Mouse (Mus musculus) heart, embryonic 11.5 days (tissue): ENCODE data around the gene Plekhm1. TPM values are rescaled to one million over a fixed set of nuclear protein-coding genes. Genes with fewer than 3 reads are reported as not detected.
"Not testable (repeated sequence)": the region's sequence is repeated elsewhere in the genome, so short reads cannot be mapped to it uniquely, and the experiment has no call there.

Source experiments
- ATAC-seq: fragments of 200-750 bp; cut with Nextera tagmentation; replicated peaks from 2 replicates; pipeline ENCODE4 v1.8.0; 2017; ENCODE audit warnings: moderate library complexity; ENCODE audit not compliant: insufficient number of reproducible peaks, low FRiP score, low TSS enrichment
- H3K27ac ChIP-seq: fragments of 300-500 bp; sonication (generic); 2 replicates; pipeline ENCODE4 v1.5.1; 2014; ENCODE audit warnings: mild to moderate bottlenecking, low read depth, low read length
- H3K27me3 ChIP-seq: fragments of 300-500 bp; sonication (generic); 2 replicates; pipeline ENCODE4 v1.6.1; 2014; ENCODE audit warnings: mild to moderate bottlenecking, low read length, mixed read lengths; ENCODE audit not compliant: control insufficient read depth, insufficient read depth
- H3K36me3 ChIP-seq: fragments of 300-500 bp; sonication (generic); 2 replicates; pipeline ENCODE4 v1.6.1; 2014; ENCODE audit warnings: mild to moderate bottlenecking, low read length, moderate library complexity, mixed read lengths; ENCODE audit not compliant: control insufficient read depth, insufficient read depth
- H3K4me1 ChIP-seq: fragments of 300-500 bp; sonication (generic); 2 replicates; pipeline ENCODE4 v1.6.1; 2014; ENCODE audit warnings: low read length; ENCODE audit not compliant: control insufficient read depth, insufficient read depth
- H3K4me2 ChIP-seq: fragments of 300-500 bp; sonication (generic); 2 replicates; pipeline ENCODE4 v1.6.1; 2014; ENCODE audit warnings: mild to moderate bottlenecking, moderate library complexity
- H3K4me3 ChIP-seq: fragments of 300-500 bp; sonication (generic); 2 replicates; pipeline ENCODE4 v1.5.1; 2014; ENCODE audit warnings: low read depth, low read length
- H3K9ac ChIP-seq: fragments of 300-500 bp; sonication (generic); 2 replicates; pipeline ENCODE4 v1.6.1; 2014; ENCODE audit warnings: mild to moderate bottlenecking, low read depth, low read length, moderate library complexity
- H3K9me3 ChIP-seq: fragments of 300-500 bp; sonication (generic); replicated peaks from 2 replicates; pipeline ENCODE4 v1.6.1; 2016; ENCODE audit warnings: low read length; ENCODE audit not compliant: control insufficient read depth
- WGBS: fragments of 180-500 bp; shearing (Covaris S2); extraction: QIAGEN DNeasy Blood & Tissue Kit; methylation state at CpG from one replicate; pipeline ENCODE4 v1.1.7; 2014; ENCODE audit not compliant: insufficient replicate concordance; 5-methylcytosine and 5-hydroxymethylcytosine counted together
- polyA plus RNA-seq: library from polyadenylated mRNA; unstranded; fragments of >200 nt; fragmentation: Nextera tagmentation; extraction: Ambion mirVana; gene quantifications from 2 replicates; pipeline ENCODE4 v1.2.1, GENCODE M21; 2014

Plekhm1 gene
- polyA plus RNA-seq, 1 experiment from 2014 or later = 5.2 TPM

- H3K4me2 ChIP-seq = peak overlapping the region; percentile 91
- no peaks in the 10 kb centered on the region for H3K27me3 ChIP-seq
- no peaks in the 10 kb centered on the region; the same call in 1 of the 2 replicates for H3K9me3 ChIP-seq
- ATAC-seq = no peak
- no peaks in the 10 kb centered on the region for H3K36me3 ChIP-seq
- H3K4me3 ChIP-seq = no peak overlapping the region
- H3K4me1 ChIP-seq = 0 out of 2 replicates have a peak, but pooled peaks cover 10% of the 10 kb centered on the region
- WGBS = 83% methylated on average over 1 of the region's 1 CpGs
- H3K9ac ChIP-seq = no peak overlapping the region
- no peak overlapping the region for H3K27ac ChIP-seq
Measured at GRCm38 (mm10) chr11:103413516-103413915, 1.0 kb upstream of the Plekhm1 start.

DNA sequence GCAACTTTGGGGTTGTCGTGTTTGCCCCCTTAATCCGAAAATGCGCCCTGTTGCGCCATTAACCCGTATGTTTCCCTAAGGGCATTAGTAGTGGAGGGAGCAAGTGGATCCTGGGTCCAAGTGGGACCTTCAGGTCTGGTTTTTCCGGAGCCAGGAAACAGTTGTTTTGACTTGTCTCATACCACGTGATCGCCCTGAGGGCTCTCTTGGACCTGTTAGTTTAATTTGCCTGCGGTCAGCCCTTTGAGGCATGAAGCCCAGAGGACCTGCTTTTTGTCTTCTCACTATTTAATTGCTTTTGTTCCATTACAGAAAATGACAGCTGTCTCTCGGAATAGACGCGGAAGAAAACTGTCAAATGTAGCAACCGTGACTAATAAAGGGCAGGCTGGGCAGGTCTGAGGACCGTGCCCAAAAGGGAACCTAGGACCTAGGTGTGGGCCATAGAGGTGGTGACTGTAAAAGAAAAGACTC is 500 bp upstream of the Plekhm1 start:
- 0 out of 2 replicates have a peak, but pooled peaks have one; percentile 27 for ATAC-seq
- H3K36me3 ChIP-seq = no peaks in the 10 kb centered on the region
- peak overlapping the region; percentile 87 for H3K9ac ChIP-seq
- WGBS = 5% methylated on average over 14 of the region's 14 CpGs
- no peak overlapping the region for H3K27ac ChIP-seq
- no peaks in the 10 kb centered on the region; the same call in 1 of the 2 replicates for H3K9me3 ChIP-seq
- peak overlapping the region; percentile 86 for H3K4me3 ChIP-seq
- H3K4me2 ChIP-seq = peak overlapping the region; percentile 91
- H3K27me3 ChIP-seq = no peaks in the 10 kb centered on the region
- 0 out of 2 replicates have a peak, but pooled peaks cover 10% of the 10 kb centered on the region for H3K4me1 ChIP-seq

- no peaks in the 10 kb centered on the region for H3K9me3 ChIP-seq
- no peak for ATAC-seq
- WGBS = 86% methylated on average over 1 of the region's 1 CpGs
- H3K4me1 ChIP-seq = 0 out of 2 replicates have a peak, but pooled peaks cover 10% of the 10 kb centered on the region
- no peak overlapping the region for H3K9ac ChIP-seq
- H3K4me3 ChIP-seq = peak overlapping the region; percentile 86; the same call in 1 of the 2 replicates
- H3K4me2 ChIP-seq = peak overlapping the region; percentile 91
- peaks cover 2% of the 10 kb centered on the region; the same call in 1 of the 2 replicates for H3K36me3 ChIP-seq
- no peak overlapping the region for H3K27ac ChIP-seq
- H3K27me3 ChIP-seq = no peaks in the 10 kb centered on the region
Measured at GRCm38 (mm10) chr11:103411301-103411700, 1.2 kb downstream of the Plekhm1 start.

DNA sequence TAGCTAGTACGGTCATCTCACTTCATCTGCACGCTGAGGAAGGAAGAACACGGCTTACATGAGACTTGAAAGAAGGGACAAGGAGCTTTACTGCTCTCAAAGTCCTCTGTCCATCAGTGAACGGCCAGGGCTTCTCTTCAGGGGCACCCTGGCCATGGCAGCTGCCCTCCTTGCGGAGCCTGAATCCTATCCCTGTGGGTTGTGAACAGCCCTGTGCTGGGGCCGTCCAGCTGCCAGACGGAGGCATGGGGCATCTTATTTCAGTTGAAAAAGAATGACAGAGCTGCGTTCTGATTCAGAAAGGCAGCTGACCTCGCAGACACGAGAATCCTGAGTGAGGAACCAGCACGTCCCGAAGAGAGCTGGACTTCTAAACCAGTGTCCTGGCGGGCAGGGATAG is 3.6 kb downstream of the Plekhm1 start:
- Histone ChIP-seq H3K4me2 (no peak overlapping the region), H3K4me3 (no peak overlapping the region), H3K27ac (no peak overlapping the region), H3K36me3 (peaks cover 5% of the 10 kb centered on the region; the same call in 1 of the 2 replicates), H3K27me3 (no peaks in the 10 kb centered on the region), H3K9ac (no peak overlapping the region), H3K4me1 (0 out of 2 replicates have a peak, but pooled peaks cover 10% of the 10 kb centered on the region), H3K9me3 (no peaks in the 10 kb centered on the region)
- no peak for ATAC-seq
- WGBS = 89% methylated on average over 13 of the region's 13 CpGs

GRCm38 (mm10) chr11:103407136-103407535 is 5.4 kb downstream of the Plekhm1 start:
- H3K27ac ChIP-seq, H3K27me3 ChIP-seq, H3K9me3 ChIP-seq, H3K36me3 ChIP-seq, H3K4me3 ChIP-seq, H3K4me1 ChIP-seq, ATAC-seq, H3K9ac ChIP-seq, H3K4me2 ChIP-seq: not testable (repeated sequence)
- WGBS = 72% methylated on average over 5 of the region's 5 CpGs

DNA sequence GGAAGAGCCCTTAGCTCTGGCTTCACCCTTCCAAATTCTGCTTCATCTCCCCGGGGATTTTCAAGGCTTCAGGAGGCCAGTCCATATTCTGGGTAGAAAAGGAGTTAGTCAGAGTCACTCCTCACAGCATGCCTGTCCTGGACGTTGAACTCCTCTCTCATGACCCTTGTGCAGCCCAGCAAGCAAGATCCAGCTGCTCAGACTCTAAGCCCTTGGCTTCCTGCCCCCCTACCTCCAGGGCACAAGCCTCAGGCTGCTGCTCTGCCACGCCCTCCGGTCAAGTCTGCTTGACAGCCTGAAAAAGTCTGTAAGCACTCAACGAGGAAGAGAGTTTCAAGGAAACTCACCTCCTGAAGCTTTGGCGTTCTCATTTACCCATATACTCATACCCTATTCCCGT is 5.9 kb downstream of the Plekhm1 start:
- Histone ChIP-seq H3K4me2 (no peak overlapping the region), H3K9ac (no peak overlapping the region), H3K27me3 (no peaks in the 10 kb centered on the region), H3K4me3 (no peak overlapping the region), H3K4me1 (0 out of 2 replicates have a peak, but pooled peaks cover 3% of the 10 kb centered on the region), H3K9me3 (no peaks in the 10 kb centered on the region), H3K36me3 (peaks cover 7% of the 10 kb centered on the region; the same call in 1 of the 2 replicates), H3K27ac (no peak overlapping the region)
- no peak for ATAC-seq
- WGBS = 75% methylated on average over 7 of the region's 7 CpGs

DNA sequence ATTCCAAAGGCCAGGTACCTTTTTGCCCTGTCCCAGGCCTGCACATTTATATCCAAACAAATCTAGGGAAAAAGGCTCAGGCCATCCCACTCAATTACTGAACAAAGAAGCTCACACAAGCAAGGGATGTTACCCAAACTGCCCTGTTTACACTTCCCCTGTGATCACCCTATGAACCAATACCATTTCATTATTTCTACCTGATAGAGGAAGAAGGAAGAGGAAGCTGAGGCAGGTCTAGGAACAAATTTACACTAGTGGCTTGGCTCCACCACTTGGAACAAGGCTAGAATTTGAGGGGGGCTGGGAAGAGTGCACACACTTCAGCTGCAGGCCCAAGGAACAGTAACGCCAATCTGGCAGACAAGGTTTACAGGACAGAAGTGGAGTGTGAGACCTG is 6.7 kb downstream of the Plekhm1 start:
- Histone ChIP-seq H3K27ac (no peak overlapping the region), H3K9ac (no peak overlapping the region), H3K36me3 (peaks cover 7% of the 10 kb centered on the region; the same call in 1 of the 2 replicates), H3K27me3 (no peaks in the 10 kb centered on the region), H3K4me2 (no peak overlapping the region), H3K4me3 (no peak overlapping the region), H3K4me1 (no peaks in the 10 kb centered on the region), H3K9me3 (no peaks in the 10 kb centered on the region)
- 86% methylated on average over 1 of the region's 1 CpGs for WGBS
- no peak for ATAC-seq

- H3K9me3 ChIP-seq = no peaks in the 10 kb centered on the region
- H3K4me3 ChIP-seq = no peak overlapping the region
- H3K9ac ChIP-seq = no peak overlapping the region
- no peak overlapping the region for H3K27ac ChIP-seq
- no peak overlapping the region for H3K4me2 ChIP-seq
- H3K4me1 ChIP-seq = no peaks in the 10 kb centered on the region
- ATAC-seq = no peak
- H3K27me3 ChIP-seq = no peaks in the 10 kb centered on the region
- peaks cover 7% of the 10 kb centered on the region; the same call in 1 of the 2 replicates for H3K36me3 ChIP-seq
Measured at GRCm38 (mm10) chr11:103404618-103405017, 7.9 kb downstream of the Plekhm1 start.

GRCm38 (mm10) chr11:103403776-103404175 is 8.7 kb downstream of the Plekhm1 start:
- ATAC-seq = no peak
- Histone ChIP-seq H3K4me3 (no peak overlapping the region), H3K36me3 (peaks cover 7% of the 10 kb centered on the region; the same call in 1 of the 2 replicates), H3K4me1 (no peaks in the 10 kb centered on the region), H3K4me2 (no peak overlapping the region), H3K27me3 (no peaks in the 10 kb centered on the region), H3K9me3 (no peaks in the 10 kb centered on the region), H3K9ac (no peak overlapping the region), H3K27ac (no peak overlapping the region)
- 55% methylated on average over 4 of the region's 4 CpGs for WGBS
